Mouse (Mus musculus) midbrain, postnatal 0 days (tissue): ENCODE results near the gene Hspa4. TPM values are rescaled to one million over a fixed set of nuclear protein-coding genes. Genes with fewer than 3 reads are reported as not detected.

Experiments used
- ATAC-seq: fragments of 200-750 bp; cut with Nextera tagmentation; 2 replicates; pipeline ENCODE4 v1.8.0; 2017; ENCODE audit warnings: moderate number of reproducible peaks, mild to moderate bottlenecking, moderate TSS enrichment, moderate library complexity; ENCODE audit not compliant: low FRiP score
- DNase-seq: peaks from one replicate; pipeline ENCODE4 v3.0.0-alpha.2; 2015; ENCODE audit warnings: low spot score
- H3K27ac ChIP-seq: fragments of 300-500 bp; sonication (generic); 2 replicates; pipeline ENCODE4 v1.5.1; 2014; ENCODE audit warnings: low read depth, mild to moderate bottlenecking, low read length, mixed read lengths
- H3K27me3 ChIP-seq: fragments of 300-500 bp; sonication (generic); 2 replicates; pipeline ENCODE4 v1.6.1; 2014; ENCODE audit warnings: low read length, control low read depth, mixed read lengths; ENCODE audit not compliant: insufficient read depth
- H3K36me3 ChIP-seq: fragments of 300-500 bp; sonication (generic); 2 replicates; pipeline ENCODE4 v1.6.1; 2014; ENCODE audit warnings: low read length, control low read depth, mixed read lengths; ENCODE audit not compliant: insufficient read depth
- H3K4me1 ChIP-seq: fragments of 300-500 bp; sonication (generic); 2 replicates; pipeline ENCODE4 v1.6.1; 2014; ENCODE audit warnings: mild to moderate bottlenecking, control low read depth, antibody characterized with exemption, low read length, mixed read lengths; ENCODE audit not compliant: insufficient read depth
- H3K4me2 ChIP-seq: fragments of 300-500 bp; sonication (generic); 2 replicates; pipeline ENCODE4 v1.6.1; 2014; ENCODE audit warnings: low read depth, mild to moderate bottlenecking, low read length, mixed read lengths; ENCODE audit not compliant: poor library complexity, severe bottlenecking
- H3K4me3 ChIP-seq: fragments of 300-500 bp; sonication (generic); 2 replicates; pipeline ENCODE4 v1.5.1; 2014; ENCODE audit warnings: low read depth, mild to moderate bottlenecking, low read length, moderate library complexity
- H3K9ac ChIP-seq: fragments of 300-500 bp; sonication (generic); replicated peaks from 2 replicates; pipeline ENCODE4 v1.6.1; 2014; ENCODE audit warnings: mild to moderate bottlenecking, low read length, moderate library complexity, mixed read lengths; ENCODE audit not compliant: poor library complexity, severe bottlenecking
- H3K9me3 ChIP-seq: fragments of 300-500 bp; sonication (generic); 2 replicates; pipeline ENCODE4 v1.6.1; 2016; ENCODE audit warnings: low read length, control low read depth
- CTCF ChIP-seq: IDR thresholded peaks from 2 replicates; pipeline ENCODE4 v1.5.1; 2016; ENCODE audit warnings: antibody characterized with exemption, mild to moderate bottlenecking
- WGBS: fragments of 180-500 bp; shearing (Covaris S2); extraction: QIAGEN DNeasy Blood & Tissue Kit; methylation state at CpG from one replicate; pipeline ENCODE4 v1.1.7; 2014; 5-methylcytosine and 5-hydroxymethylcytosine counted together
- polyA plus RNA-seq: library from polyadenylated mRNA; unstranded; fragments of >200 nt; fragmentation: Nextera tagmentation; extraction: Ambion mirVana; gene quantifications from 2 replicates; pipeline ENCODE4 v1.2.1, GENCODE M21; 2015
- total RNA-seq: library from RNA; depleted of rRNA; stranded (reverse); fragments of >200 nt; gene quantifications from 2 replicates; pipeline ENCODE4 v1.2.3, GENCODE M21; 2014

Gene Hspa4
- total and polyA plus RNA-seq, 2 experiments from 2014 or later, result 42.8 to 93.7 TPM

DNA sequence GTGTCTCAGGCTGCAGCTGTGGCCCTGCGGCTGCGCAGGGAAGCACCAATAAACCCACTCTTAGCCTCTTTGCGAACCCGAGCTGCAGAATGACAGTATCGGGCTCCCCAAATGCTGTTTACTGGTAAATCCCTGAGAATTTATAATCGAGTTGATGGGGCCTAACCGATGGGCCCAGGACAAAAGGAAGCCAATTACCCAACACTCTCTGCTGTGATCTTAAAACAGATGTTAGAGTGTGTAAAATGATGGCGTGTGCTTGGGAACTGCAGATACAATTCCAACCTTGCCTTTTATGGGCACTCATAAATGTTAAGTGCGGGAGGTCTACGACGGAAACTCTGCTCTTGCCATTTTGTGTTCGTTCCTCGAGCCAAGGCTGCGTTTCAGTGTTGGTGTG lies 49.5 kb downstream of the Hspa4 start:
- Histone ChIP-seq H3K9me3 (no peaks in the 10 kb centered on the region), H3K27ac (no peak overlapping the region), H3K27me3 (no peaks in the 10 kb centered on the region), H3K9ac (no peak overlapping the region), H3K4me3 (no peak overlapping the region), H3K36me3 (no peaks in the 10 kb centered on the region), H3K4me1 (no peaks in the 10 kb centered on the region), H3K4me2 (no peak overlapping the region)
- ATAC-seq (no peak), DNase-seq (no peak)
- no peak for TF ChIP-seq CTCF
- WGBS, result 94% methylated on average over 14 of the region's 14 CpGs

DNA sequence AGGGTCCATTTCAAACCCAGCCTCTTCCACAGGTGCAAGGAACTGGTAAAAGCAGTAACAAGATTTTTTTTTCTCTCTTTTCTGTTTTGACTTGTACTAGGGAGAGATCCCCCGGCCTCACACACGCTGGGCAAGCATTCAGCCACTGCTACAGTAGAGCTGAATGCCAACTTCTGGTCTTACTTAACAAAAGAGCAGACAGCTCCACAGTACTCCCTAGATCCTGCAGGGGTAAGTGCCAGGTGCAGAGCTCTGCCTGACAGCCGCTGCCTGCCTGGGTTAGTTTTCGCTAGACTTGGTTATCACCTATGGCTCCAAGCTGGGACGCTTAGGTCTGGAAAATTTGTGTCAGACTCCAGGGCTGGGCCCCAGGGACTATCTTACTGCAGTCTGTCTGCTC lies 50.6 kb downstream of the Hspa4 start:
- Histone ChIP-seq H3K27me3 (no peaks in the 10 kb centered on the region), H3K4me1 (no peaks in the 10 kb centered on the region), H3K9me3 (no peaks in the 10 kb centered on the region), H3K27ac (no peak overlapping the region), H3K4me3 (no peak overlapping the region), H3K9ac (no peak overlapping the region), H3K36me3 (no peaks in the 10 kb centered on the region), H3K4me2 (no peak overlapping the region)
- ATAC-seq (no peak), DNase-seq (peak; percentile 37)
- WGBS, result 67% methylated on average over 5 of the region's 5 CpGs
- TF ChIP-seq CTCF, result no peak

DNA sequence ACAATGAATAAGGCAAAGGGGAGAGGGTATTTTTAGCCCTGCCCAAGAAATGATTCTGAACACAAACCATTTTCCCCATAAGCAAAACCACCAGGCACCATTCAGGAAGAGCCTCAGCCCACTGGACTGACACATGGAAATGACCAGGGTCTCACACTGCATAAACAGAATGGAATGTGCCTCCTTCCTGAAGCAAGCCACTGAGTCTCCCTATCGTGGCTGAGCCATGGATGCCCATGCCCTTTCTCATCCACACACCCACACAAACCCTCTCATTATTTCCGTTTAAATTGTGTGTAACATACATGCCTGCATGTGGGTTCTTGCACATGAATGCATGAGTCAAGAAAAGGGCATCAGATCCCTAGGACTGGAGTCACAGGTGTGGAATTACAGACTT lies 54.7 kb downstream of the Hspa4 start:
- DNase-seq, result no peak
- no peaks in the 10 kb centered on the region for H3K27me3 ChIP-seq
- H3K27ac ChIP-seq, result no peak overlapping the region
- H3K4me3 ChIP-seq, result no peak overlapping the region
- H3K4me2 ChIP-seq, result no peak overlapping the region
- no peaks in the 10 kb centered on the region for H3K4me1 ChIP-seq
- no peak for ATAC-seq
- TF ChIP-seq CTCF, result no peak
- 73% methylated on average over 2 of the region's 2 CpGs for WGBS
- no peaks in the 10 kb centered on the region for H3K36me3 ChIP-seq
- H3K9ac ChIP-seq, result no peak overlapping the region
- H3K9me3 ChIP-seq, result no peaks in the 10 kb centered on the region

DNA sequence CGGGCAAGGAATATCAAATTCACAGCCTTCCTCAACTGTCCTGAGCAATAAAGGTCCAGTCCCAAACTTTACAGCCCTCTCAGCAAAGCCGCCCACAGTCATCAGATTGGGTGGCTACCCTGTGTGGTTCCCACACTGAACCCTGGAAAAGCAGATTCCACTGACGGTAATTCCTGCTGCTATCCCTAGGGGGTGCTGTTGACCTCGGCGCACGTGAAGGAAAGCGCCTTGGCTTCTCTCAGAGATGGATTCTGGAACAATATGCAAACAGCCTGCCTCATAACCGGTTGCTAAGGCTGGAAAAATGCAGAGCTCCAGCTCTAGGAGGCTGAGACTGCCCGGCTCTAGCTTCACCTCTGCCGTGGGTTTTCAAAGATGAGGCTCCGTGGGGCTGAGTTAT lies 57.1 kb downstream of the Hspa4 start:
- no peaks in the 10 kb centered on the region for H3K4me1 ChIP-seq
- DNase-seq, result peak; percentile 40
- no peaks in the 10 kb centered on the region for H3K9me3 ChIP-seq
- H3K4me2 ChIP-seq, result no peak overlapping the region
- no peak overlapping the region for H3K27ac ChIP-seq
- H3K36me3 ChIP-seq, result no peaks in the 10 kb centered on the region
- TF ChIP-seq CTCF, result peak; percentile 55
- ATAC-seq, result no peak
- H3K27me3 ChIP-seq, result no peaks in the 10 kb centered on the region
- H3K9ac ChIP-seq, result no peak overlapping the region
- 43% methylated on average over 11 of the region's 11 CpGs for WGBS
- no peak overlapping the region for H3K4me3 ChIP-seq

DNA sequence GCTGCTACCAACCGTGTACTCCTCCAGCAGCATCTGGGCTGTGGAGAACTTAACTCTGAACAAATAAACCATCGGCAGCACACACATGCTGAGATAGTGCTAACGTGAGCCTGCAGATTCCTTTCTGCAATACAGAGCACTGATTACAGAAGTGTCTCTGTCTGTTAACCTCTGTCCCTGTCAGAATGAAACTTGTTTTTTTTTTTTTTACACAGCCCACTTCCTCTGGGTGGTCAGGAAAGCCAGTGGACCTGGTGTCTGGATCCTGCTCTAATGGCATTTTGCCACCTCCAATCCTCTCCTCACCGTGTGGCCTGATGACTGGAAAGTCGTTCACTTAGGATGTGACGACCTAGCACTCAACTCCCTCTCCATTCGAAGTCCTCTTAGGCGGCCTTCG lies 66.7 kb downstream of the Hspa4 start:
- Histone ChIP-seq H3K27me3 (no peaks in the 10 kb centered on the region), H3K4me2 (no peak overlapping the region), H3K9ac (no peak overlapping the region), H3K4me3 (no peak overlapping the region), H3K27ac (no peak overlapping the region), H3K36me3 (no peaks in the 10 kb centered on the region), H3K4me1 (no peaks in the 10 kb centered on the region), H3K9me3 (no peaks in the 10 kb centered on the region)
- 86% methylated on average over 9 of the region's 9 CpGs for WGBS
- no peak for TF ChIP-seq CTCF
- ATAC-seq (no peak), DNase-seq (no peak)

DNA sequence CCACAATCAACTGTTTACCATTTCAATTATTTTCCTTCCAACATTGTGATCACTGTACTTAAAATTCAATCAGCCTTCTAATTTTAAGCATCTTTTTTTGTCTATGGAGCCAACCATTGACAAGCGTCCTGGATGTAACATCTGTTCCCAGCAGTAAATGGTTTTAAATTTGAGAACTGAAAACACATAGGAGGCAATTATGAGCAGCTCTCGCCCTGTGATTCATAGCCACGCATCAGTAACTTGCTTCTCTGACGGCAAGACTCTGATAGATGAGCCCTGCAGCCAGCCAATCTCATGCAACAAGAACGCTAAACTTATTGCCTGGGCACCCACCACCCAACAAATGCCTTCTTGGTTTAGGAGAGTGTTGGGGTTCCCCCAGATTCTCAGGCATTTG lies 68.4 kb downstream of the Hspa4 start:
- H3K4me1 ChIP-seq, result no peaks in the 10 kb centered on the region
- TF ChIP-seq CTCF, result no peak
- no peak overlapping the region for H3K27ac ChIP-seq
- H3K27me3 ChIP-seq, result no peaks in the 10 kb centered on the region
- ATAC-seq (no peak), DNase-seq (no peak)
- H3K4me3 ChIP-seq, result no peak overlapping the region
- 77% methylated on average over 5 of the region's 5 CpGs for WGBS
- H3K9me3 ChIP-seq, result no peaks in the 10 kb centered on the region
- H3K4me2 ChIP-seq, result no peak overlapping the region
- no peak overlapping the region for H3K9ac ChIP-seq
- no peaks in the 10 kb centered on the region for H3K36me3 ChIP-seq
